Mouse (Mus musculus) heart, postnatal 36 days (tissue): ENCODE data around the gene Tprkb. TPM values are rescaled to one million over a fixed set of nuclear protein-coding genes. Genes with fewer than 3 reads are reported as not detected.
A peak's percentile ranks its signal among the peaks of the same experiment; 100 is the strongest.
"Not testable (repeated sequence)": the region's sequence is repeated elsewhere in the genome, so short reads cannot be mapped to it uniquely, and the experiment has no call there.

Experiments
- DNase-seq, 2 experiments: peaks; one replicate each; pipeline ENCODE4 v3.0.0; 2021 to 2022
- intact Hi-C: fragments of 180-260 bp; cut with DNase I; formaldehyde crosslinking; loops from one replicate; pipeline ENCODE4 v1.15.1; 2025
- total RNA-seq, 2 experiments: library from RNA; stranded (reverse); gene quantifications; 2 replicates each; pipeline ENCODE4 v1.2.3; 2021

Gene Tprkb
- total RNA-seq, 2 experiments from 2014 or later, result 10.9 to 13.2 TPM

- intact Hi-C loops, result not testable (repeated sequence)
- DNase-seq, result peak in 1 of 2 experiments; percentile 12
Observed at GRCm38 (mm10) chr6:85966081-85966480, 54.4 kb downstream of the Tprkb start.

DNA sequence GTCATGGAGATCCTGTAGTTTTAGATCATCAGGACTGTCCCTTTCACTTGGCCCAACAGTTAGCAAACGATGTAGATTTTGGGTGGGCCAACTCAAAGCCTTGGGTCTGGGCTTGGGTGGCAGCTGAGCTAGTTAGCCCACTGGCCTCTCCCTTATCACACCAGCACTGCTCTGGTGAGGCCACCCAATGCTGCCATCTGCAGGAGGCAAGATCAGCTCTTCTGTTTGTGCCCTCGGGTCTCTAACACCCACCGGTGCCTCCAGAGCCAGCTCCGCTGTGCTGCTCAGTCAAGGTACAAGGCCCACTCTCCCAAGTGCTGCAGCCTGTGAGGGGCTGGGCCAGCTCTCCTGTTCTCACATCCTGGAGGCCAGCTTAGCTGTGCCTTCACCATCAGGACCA, 55.0 kb downstream of the Tprkb start:
- DNase-seq, result no peak
- intact Hi-C loops, result no loop called here

DNA sequence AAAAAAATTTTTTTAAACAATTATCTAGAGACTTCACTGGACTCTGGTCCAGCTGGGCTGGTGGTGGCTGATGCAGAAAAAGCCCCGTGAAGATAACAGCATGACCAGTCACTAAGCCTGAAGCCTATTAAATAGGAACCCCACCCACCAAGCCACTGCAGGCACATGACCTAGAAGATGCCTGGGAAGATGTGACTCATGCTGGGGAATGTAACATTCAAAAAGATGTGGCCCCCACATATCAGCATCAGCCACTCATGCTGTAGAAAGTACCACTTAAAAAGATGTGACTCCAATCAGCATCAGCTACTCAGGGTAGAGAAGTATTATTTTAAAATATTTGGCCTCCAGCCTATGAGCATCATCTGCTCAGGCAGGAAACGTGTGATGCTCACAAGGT, 58.2 kb downstream of the Tprkb start:
- DNase-seq, result no peak
- intact Hi-C loops, result no loop called here

- intact Hi-C loops, result no loop called here
- no peak for DNase-seq
Observed at GRCm38 (mm10) chr6:85972699-85973098, 61.0 kb downstream of the Tprkb start.

GRCm38 (mm10) chr6:85973336-85973735, 61.7 kb downstream of the Tprkb start:
- intact Hi-C loops, result no loop called here
- no peak for DNase-seq

GRCm38 (mm10) chr6:85974941-85975617, 63.4 kb downstream of the Tprkb start:
- no peak for DNase-seq
- intact Hi-C loops, result no loop called here

- intact Hi-C loops, result no loop called here
Observed at GRCm38 (mm10) chr6:85975761-85976160, 64.1 kb downstream of the Tprkb start.

GRCm38 (mm10) chr6:85976242-85976641, 64.6 kb downstream of the Tprkb start:
- intact Hi-C loops, result no loop called here
- no peak for DNase-seq

More at GRCm38 (mm10) chr6:85975761-85976160, 64.1 kb downstream of the Tprkb start:
- no peak for DNase-seq

DNA sequence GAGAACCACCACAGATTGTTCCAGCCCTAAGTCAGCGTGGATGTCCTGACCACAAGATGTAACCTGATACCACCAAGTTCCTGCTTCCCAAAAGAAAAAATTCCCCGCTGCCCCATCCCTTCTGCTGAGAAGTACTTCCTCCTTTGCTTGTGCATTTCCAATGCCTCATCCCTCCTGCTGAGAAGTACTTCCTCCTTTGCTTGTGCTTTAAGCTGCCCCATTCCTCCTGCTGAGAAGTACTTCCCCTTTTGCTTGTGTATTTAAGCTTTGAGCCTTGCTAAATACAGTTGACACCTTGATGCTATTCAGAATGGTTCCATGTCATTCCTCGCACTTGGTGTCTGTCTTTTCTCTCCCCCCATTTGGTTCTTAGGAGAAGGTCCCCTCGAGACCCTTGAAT, 67.1 kb downstream of the Tprkb start:
- DNase-seq, intact Hi-C loops: not testable (repeated sequence)

Other genes with a start within 250 kb of the Tprkb start
- not detected for gene Nat8f7, start 198.7 kb upstream of the Tprkb start, total RNA-seq
- under 1 TPM in 1 of 2 experiments, not detected in 1; 0.35 TPM for gene Nat8f3, start 146.1 kb upstream of the Tprkb start, total RNA-seq
- gene Nat8f6, start 90.9 kb upstream of the Tprkb start, total RNA-seq, result not detected
- not detected for gene Nat8f5, start 90.9 kb upstream of the Tprkb start, total RNA-seq
- not detected for gene Nat8, start 79.8 kb upstream of the Tprkb start, total RNA-seq
- not detected for gene Nat8f2, start 42.7 kb upstream of the Tprkb start, total RNA-seq
- gene Nat8f4, start 7.0 kb upstream of the Tprkb start, total RNA-seq, result under 1 TPM; 0.61 to 0.95 TPM
- 1 to 10 TPM; 2.9 to 3.1 TPM for gene Nat8f1, start 3.8 kb downstream of the Tprkb start, total RNA-seq
- gene Dusp11, start 49.8 kb downstream of the Tprkb start, total RNA-seq, result 10 to 100 TPM; 41.3 to 44.8 TPM
- not detected for gene Figla, start 104.3 kb downstream of the Tprkb start, total RNA-seq
- under 1 TPM; 0.16 to 0.64 TPM for gene Add2, start 116.8 kb downstream of the Tprkb start, total RNA-seq